Mouse (Mus musculus) heart, postnatal 0 days (tissue): Measurements from ENCODE around the gene Dspp.

Experiments
- CTCF ChIP-seq: IDR thresholded peaks from 2 replicates; pipeline ENCODE4 v1.5.1; 2016; ENCODE audit warnings: antibody characterized with exemption, control low read depth, low read depth
- EP300 ChIP-seq: IDR thresholded peaks from 2 replicates; pipeline ENCODE4 v1.6.1; 2016; ENCODE audit warnings: antibody characterized with exemption, low read depth

DNA sequence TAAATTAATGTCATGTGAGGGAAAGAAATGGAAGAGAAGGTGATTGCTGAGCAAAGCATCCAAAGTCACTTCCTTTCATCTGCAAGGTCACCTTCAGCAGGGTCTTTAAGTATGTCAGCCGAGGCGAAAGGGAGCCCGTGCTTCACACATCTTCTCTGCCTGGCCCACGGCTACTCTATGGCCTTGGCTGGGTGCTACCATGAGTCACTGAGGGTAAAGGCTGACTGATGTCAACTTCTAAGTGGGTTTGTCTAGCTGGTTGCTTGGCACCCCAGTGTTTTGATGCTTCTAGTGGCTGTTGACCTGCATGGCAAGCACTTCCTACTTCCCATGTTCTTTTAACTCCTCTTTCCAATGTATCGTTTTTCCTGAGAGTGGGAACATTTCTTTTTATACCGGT, 20.3 kb upstream of the Dspp start:
- TF ChIP-seq CTCF (no peak), EP300 (no peak)
